Mouse (Mus musculus) forebrain, embryonic 12.5 days (tissue): ENCODE results near the gene Mgat5b. TPM values are rescaled to one million over a fixed set of nuclear protein-coding genes. Genes with fewer than 3 reads are reported as not detected.

Experiments
- ATAC-seq: fragments of 200-750 bp; cut with Nextera tagmentation; 2 replicates; pipeline ENCODE4 v1.8.0; 2017; ENCODE audit warnings: moderate TSS enrichment; ENCODE audit not compliant: low FRiP score
- H3K27ac ChIP-seq: fragments of 300-500 bp; sonication (generic); 2 replicates; pipeline ENCODE4 v1.5.1; 2016; ENCODE audit warnings: mild to moderate bottlenecking
- H3K27me3 ChIP-seq: fragments of 300-500 bp; sonication (generic); 2 replicates; pipeline ENCODE4 v1.6.1; 2016; ENCODE audit warnings: mild to moderate bottlenecking
- H3K36me3 ChIP-seq: fragments of 300-500 bp; sonication (generic); replicated peaks from 2 replicates; pipeline ENCODE4 v1.6.1; 2016; ENCODE audit warnings: mild to moderate bottlenecking
- H3K4me1 ChIP-seq: fragments of 300-500 bp; sonication (generic); 2 replicates; pipeline ENCODE4 v1.6.1; 2016
- H3K4me2 ChIP-seq: fragments of 300-500 bp; sonication (generic); 2 replicates; pipeline ENCODE4 v1.6.1; 2016; ENCODE audit warnings: mild to moderate bottlenecking, moderate library complexity
- H3K4me3 ChIP-seq: fragments of 300-500 bp; sonication (generic); replicated peaks from 2 replicates; pipeline ENCODE4 v1.5.1; 2016; ENCODE audit warnings: mild to moderate bottlenecking
- H3K9ac ChIP-seq: fragments of 300-500 bp; sonication (generic); 2 replicates; pipeline ENCODE4 v1.6.1; 2016; ENCODE audit warnings: mild to moderate bottlenecking
- H3K9me3 ChIP-seq: fragments of 300-500 bp; sonication (generic); 2 replicates; pipeline ENCODE4 v1.6.1; 2016
- WGBS: fragments of 180-500 bp; shearing (Covaris S2); methylation state at CpG from one replicate; pipeline ENCODE4 v1.1.7; 2016; 5-methylcytosine and 5-hydroxymethylcytosine counted together
- polyA plus RNA-seq: library from polyadenylated mRNA; unstranded; fragments of >200 nt; fragmentation: Nextera tagmentation; extraction: Ambion mirVana; gene quantifications from 2 replicates; pipeline ENCODE4 v1.2.1, GENCODE M21; 2016

Gene Mgat5b
- polyA plus RNA-seq, 1 experiment from 2014 or later, result 19.0 TPM

GRCm38 (mm10) chr11:116922058-116922457 lies 3.4 kb downstream of the Mgat5b start:
- Histone ChIP-seq H3K9ac (no peak overlapping the region), H3K4me1 (peaks cover 48% of the 10 kb centered on the region)
- ATAC-seq, result no peak

GRCm38 (mm10) chr11:116928031-116928430 lies 9.4 kb downstream of the Mgat5b start:
- no peaks in the 10 kb centered on the region for H3K9me3 ChIP-seq
- H3K27me3 ChIP-seq, result no peaks in the 10 kb centered on the region
- H3K4me2 ChIP-seq, result no peak overlapping the region
- H3K4me3 ChIP-seq, result no peak overlapping the region
- WGBS, result 86% methylated on average over 6 of the region's 6 CpGs
- no peak for ATAC-seq
- H3K9ac ChIP-seq, result no peak overlapping the region
- H3K4me1 ChIP-seq, result peaks cover 3% of the 10 kb centered on the region
- no peak overlapping the region for H3K27ac ChIP-seq
- H3K36me3 ChIP-seq, result peaks cover 88% of the 10 kb centered on the region

More at GRCm38 (mm10) chr11:116922058-116922457, 3.4 kb downstream of the Mgat5b start:
- Histone ChIP-seq H3K4me2 (peak overlapping the region; percentile 88), H3K9me3 (no peaks in the 10 kb centered on the region), H3K36me3 (peaks cover 40% of the 10 kb centered on the region), H3K4me3 (no peak overlapping the region), H3K27me3 (peaks cover 34% of the 10 kb centered on the region), H3K27ac (peak overlapping the region; percentile 53; the same call in 1 of the 2 replicates)
- WGBS, result 38% methylated on average over 7 of the region's 7 CpGs

- peaks cover 62% of the 10 kb centered on the region for H3K36me3 ChIP-seq
- H3K9ac ChIP-seq, result no peak overlapping the region
- ATAC-seq, result no peak
- no peak overlapping the region for H3K4me3 ChIP-seq
- WGBS, result 93% methylated on average over 5 of the region's 5 CpGs
- H3K4me2 ChIP-seq, result no peak overlapping the region
- H3K4me1 ChIP-seq, result peaks cover 18% of the 10 kb centered on the region
- H3K27me3 ChIP-seq, result no peaks in the 10 kb centered on the region
- H3K9me3 ChIP-seq, result no peaks in the 10 kb centered on the region
- no peak overlapping the region; the same call in 1 of the 2 replicates for H3K27ac ChIP-seq
Observed at GRCm38 (mm10) chr11:116934862-116935261, 16.2 kb downstream of the Mgat5b start.

GRCm38 (mm10) chr11:116935354-116935753 lies 16.7 kb downstream of the Mgat5b start:
- Histone ChIP-seq H3K9me3 (no peaks in the 10 kb centered on the region), H3K27ac (no peak overlapping the region; the same call in 1 of the 2 replicates), H3K9ac (no peak overlapping the region), H3K4me1 (peaks cover 21% of the 10 kb centered on the region), H3K4me3 (no peak overlapping the region), H3K4me2 (no peak overlapping the region), H3K36me3 (peaks cover 62% of the 10 kb centered on the region), H3K27me3 (no peaks in the 10 kb centered on the region)
- WGBS, result 59% methylated on average over 9 of the region's 9 CpGs
- ATAC-seq, result no peak

GRCm38 (mm10) chr11:116935917-116936316 lies 17.3 kb downstream of the Mgat5b start:
- no peak for ATAC-seq
- Histone ChIP-seq H3K4me3 (no peak overlapping the region), H3K9ac (no peak overlapping the region), H3K4me1 (peaks cover 24% of the 10 kb centered on the region), H3K27ac (no peak overlapping the region; the same call in 1 of the 2 replicates), H3K9me3 (no peaks in the 10 kb centered on the region), H3K36me3 (peaks cover 57% of the 10 kb centered on the region), H3K4me2 (no peak overlapping the region), H3K27me3 (no peaks in the 10 kb centered on the region)
- 81% methylated on average over 9 of the region's 9 CpGs for WGBS

- Histone ChIP-seq H3K27ac (no peak overlapping the region), H3K9me3 (no peaks in the 10 kb centered on the region), H3K36me3 (peaks cover 50% of the 10 kb centered on the region), H3K9ac (no peak overlapping the region), H3K27me3 (no peaks in the 10 kb centered on the region), H3K4me3 (no peak overlapping the region), H3K4me2 (no peak overlapping the region), H3K4me1 (peaks cover 24% of the 10 kb centered on the region)
- 38% methylated on average over 10 of the region's 10 CpGs for WGBS
- ATAC-seq, result no peak
Observed at GRCm38 (mm10) chr11:116937141-116937540, 18.5 kb downstream of the Mgat5b start.

GRCm38 (mm10) chr11:116940088-116940855 lies 21.6 kb downstream of the Mgat5b start:
- Histone ChIP-seq H3K27me3 (no peaks in the 10 kb centered on the region), H3K36me3 (peaks cover 42% of the 10 kb centered on the region), H3K9me3 (no peaks in the 10 kb centered on the region), H3K4me3 (peak overlapping the region; percentile 27), H3K4me2 (peak overlapping the region; percentile 52), H3K9ac (peak overlapping the region; percentile 48), H3K4me1 (peaks cover 21% of the 10 kb centered on the region), H3K27ac (peak overlapping the region; percentile 2; the same call in 1 of the 2 replicates)
- 2% methylated on average over 20 of the region's 20 CpGs for WGBS
- ATAC-seq, result 0 out of 2 replicates have a peak, but pooled peaks have one; percentile 25

- ATAC-seq, result no peak
- Histone ChIP-seq H3K9ac (0 out of 2 replicates have a peak overlapping the region, but pooled peaks have one; percentile 13), H3K4me1 (peaks cover 11% of the 10 kb centered on the region), H3K9me3 (no peaks in the 10 kb centered on the region), H3K36me3 (peaks cover 64% of the 10 kb centered on the region), H3K27me3 (no peaks in the 10 kb centered on the region), H3K4me3 (no peak overlapping the region), H3K27ac (peak overlapping the region; percentile 42; the same call in 1 of the 2 replicates), H3K4me2 (no peak overlapping the region)
- WGBS, result 63% methylated on average over 4 of the region's 4 CpGs
Observed at GRCm38 (mm10) chr11:116944346-116944745, 25.7 kb downstream of the Mgat5b start.

- Histone ChIP-seq H3K27ac (no peak overlapping the region), H3K4me2 (no peak overlapping the region), H3K9ac (no peak overlapping the region), H3K9me3 (no peaks in the 10 kb centered on the region), H3K4me1 (no peaks in the 10 kb centered on the region), H3K27me3 (no peaks in the 10 kb centered on the region), H3K36me3 (peaks cover 84% of the 10 kb centered on the region), H3K4me3 (no peak overlapping the region)
- 91% methylated on average over 9 of the region's 9 CpGs for WGBS
- ATAC-seq, result no peak
Observed at GRCm38 (mm10) chr11:116949832-116950231, 31.2 kb downstream of the Mgat5b start.

- Histone ChIP-seq H3K9ac (no peak overlapping the region), H3K27ac (no peak overlapping the region), H3K9me3 (no peaks in the 10 kb centered on the region), H3K4me2 (no peak overlapping the region), H3K27me3 (no peaks in the 10 kb centered on the region), H3K36me3 (peaks cover 81% of the 10 kb centered on the region), H3K4me1 (no peaks in the 10 kb centered on the region), H3K4me3 (no peak overlapping the region)
- ATAC-seq, result no peak
- WGBS, result 8% methylated on average over 1 of the region's 1 CpGs
Observed at GRCm38 (mm10) chr11:116951429-116951828, 32.8 kb downstream of the Mgat5b start.

- Histone ChIP-seq H3K9me3 (no peaks in the 10 kb centered on the region), H3K4me2 (no peak overlapping the region), H3K4me3 (no peak overlapping the region), H3K9ac (no peak overlapping the region), H3K27me3 (no peaks in the 10 kb centered on the region), H3K36me3 (peaks cover 76% of the 10 kb centered on the region), H3K4me1 (no peaks in the 10 kb centered on the region), H3K27ac (peak overlapping the region; percentile 59)
- WGBS, result 84% methylated on average over 23 of the region's 23 CpGs
- ATAC-seq, result no peak
Observed at GRCm38 (mm10) chr11:116954231-116955118, 35.8 kb downstream of the Mgat5b start.

GRCm38 (mm10) chr11:116958601-116959000 lies 39.9 kb downstream of the Mgat5b start:
- Histone ChIP-seq H3K27me3 (no peaks in the 10 kb centered on the region), H3K4me3 (no peak overlapping the region), H3K4me1 (no peaks in the 10 kb centered on the region), H3K4me2 (no peak overlapping the region), H3K27ac (no peak overlapping the region), H3K9me3 (no peaks in the 10 kb centered on the region), H3K36me3 (peaks cover 55% of the 10 kb centered on the region), H3K9ac (no peak overlapping the region)
- WGBS, result 64% methylated on average over 5 of the region's 5 CpGs
- ATAC-seq, result no peak
